Mouse (Mus musculus): ENCODE results near the gene Cadps. TPM values are rescaled to one million over a fixed set of nuclear protein-coding genes. Genes with fewer than 3 reads are reported as not detected.

Gene Cadps
- total and polyA plus RNA-seq, 3 experiments, result 0.09 to 0.16 TPM; not detected in 1

GRCm38 (mm10) chr14:12428021-12428654 is 394.7 kb downstream of the Cadps start:
- Histone ChIP-seq H3K36me3 (ENCODE audit: control insufficient read depth, insufficient read depth, low read length) (no peaks in the 10 kb centered on the region), H3K4me1 (ENCODE audit: control insufficient read depth, insufficient read depth, low read length) (no peaks in the 10 kb centered on the region; the same call in 1 of the 2 replicates), H3K9ac (ENCODE audit: low read depth, low read length) (no peak overlapping the region), H3K4me3 (no peak overlapping the region), H3K27me3 (ENCODE audit: control insufficient read depth, insufficient read depth, low read length) (no peaks in the 10 kb centered on the region), H3K27ac (no peak overlapping the region), H3K79me2 (replicated peaks; ENCODE audit: control insufficient read depth, insufficient read depth, low read length) (no peaks in the 10 kb centered on the region)
- 67% methylated on average over 8 of the region's 8 CpGs for WGBS
- intact Hi-C loops (cut with DNase I), result no loop called here
- no peak for DNase-seq
- TF ChIP-seq EP300 (IDR thresholded peaks at IDR 0.05; ENCODE audit: insufficient read depth, low read depth, low read length), result no peak
- no peak for TF ChIP-seq POLR2A (IDR thresholded peaks at IDR 0.05; ENCODE audit: insufficient read depth, low read depth, low read length)
- TF ChIP-seq CTCF (IDR thresholded peaks at IDR 0.05), result no peak

GRCm38 (mm10) chr14:12425311-12425710 is 397.6 kb downstream of the Cadps start:
- no peak overlapping the region for H3K9ac ChIP-seq (ENCODE audit: low read depth, low read length)
- no peaks in the 10 kb centered on the region for H3K36me3 ChIP-seq (ENCODE audit: control insufficient read depth, insufficient read depth, low read length)
- no peak overlapping the region for H3K27ac ChIP-seq
- H3K4me3 ChIP-seq, result no peak overlapping the region
- intact Hi-C loops (cut with DNase I), result no loop called here
- DNase-seq, result no peak
- H3K27me3 ChIP-seq (ENCODE audit: control insufficient read depth, insufficient read depth, low read length), result no peaks in the 10 kb centered on the region
- WGBS, result 50% methylated on average over 6 of the region's 6 CpGs
- no peaks in the 10 kb centered on the region for H3K79me2 ChIP-seq (replicated peaks; ENCODE audit: control insufficient read depth, insufficient read depth, low read length)
- TF ChIP-seq POLR2A (IDR thresholded peaks at IDR 0.05; ENCODE audit: insufficient read depth, low read depth, low read length) (no peak), CTCF (IDR thresholded peaks at IDR 0.05) (no peak), EP300 (IDR thresholded peaks at IDR 0.05; ENCODE audit: insufficient read depth, low read depth, low read length) (no peak)
- no peaks in the 10 kb centered on the region; the same call in 1 of the 2 replicates for H3K4me1 ChIP-seq (ENCODE audit: control insufficient read depth, insufficient read depth, low read length)

GRCm38 (mm10) chr14:12410276-12410675 is 412.6 kb downstream of the Cadps start:
- Histone ChIP-seq H3K79me2 (replicated peaks; ENCODE audit: control insufficient read depth, insufficient read depth, low read length) (no peaks in the 10 kb centered on the region), H3K27me3 (ENCODE audit: control insufficient read depth, insufficient read depth, low read length) (no peaks in the 10 kb centered on the region), H3K36me3 (ENCODE audit: control insufficient read depth, insufficient read depth, low read length) (no peaks in the 10 kb centered on the region), H3K27ac (no peak overlapping the region), H3K4me1 (ENCODE audit: control insufficient read depth, insufficient read depth, low read length) (no peaks in the 10 kb centered on the region), H3K9ac (ENCODE audit: low read depth, low read length) (no peak overlapping the region), H3K4me3 (no peak overlapping the region)
- 84% methylated on average over 12 of the region's 12 CpGs for WGBS
- TF ChIP-seq CTCF (IDR thresholded peaks at IDR 0.05) (no peak), EP300 (IDR thresholded peaks at IDR 0.05; ENCODE audit: insufficient read depth, low read depth, low read length) (no peak), POLR2A (IDR thresholded peaks at IDR 0.05; ENCODE audit: insufficient read depth, low read depth, low read length) (no peak)
- no peak for DNase-seq
- intact Hi-C loops (cut with DNase I), result no loop called here

GRCm38 (mm10) chr14:12409811-12410210 is 413.1 kb downstream of the Cadps start:
- Histone ChIP-seq H3K79me2 (replicated peaks; ENCODE audit: control insufficient read depth, insufficient read depth, low read length) (no peaks in the 10 kb centered on the region), H3K4me1 (ENCODE audit: control insufficient read depth, insufficient read depth, low read length) (no peaks in the 10 kb centered on the region), H3K36me3 (ENCODE audit: control insufficient read depth, insufficient read depth, low read length) (no peaks in the 10 kb centered on the region), H3K9ac (ENCODE audit: low read depth, low read length) (no peak overlapping the region), H3K27ac (no peak overlapping the region), H3K27me3 (ENCODE audit: control insufficient read depth, insufficient read depth, low read length) (no peaks in the 10 kb centered on the region), H3K4me3 (no peak overlapping the region)
- intact Hi-C loops (cut with DNase I), result no loop called here
- TF ChIP-seq POLR2A (IDR thresholded peaks at IDR 0.05; ENCODE audit: insufficient read depth, low read depth, low read length) (no peak), EP300 (IDR thresholded peaks at IDR 0.05; ENCODE audit: insufficient read depth, low read depth, low read length) (no peak), CTCF (IDR thresholded peaks at IDR 0.05) (no peak)
- no peak for DNase-seq
- WGBS, result 64% methylated on average over 3 of the region's 3 CpGs

GRCm38 (mm10) chr14:12406588-12406987 is 416.3 kb downstream of the Cadps start:
- no peak for TF ChIP-seq CTCF (IDR thresholded peaks at IDR 0.05)
- no peak for TF ChIP-seq POLR2A (IDR thresholded peaks at IDR 0.05; ENCODE audit: insufficient read depth, low read depth, low read length)
- no peak for TF ChIP-seq EP300 (IDR thresholded peaks at IDR 0.05; ENCODE audit: insufficient read depth, low read depth, low read length)
- Histone ChIP-seq H3K9ac (ENCODE audit: low read depth, low read length) (no peak overlapping the region), H3K36me3 (ENCODE audit: control insufficient read depth, insufficient read depth, low read length) (no peaks in the 10 kb centered on the region), H3K27me3 (ENCODE audit: control insufficient read depth, insufficient read depth, low read length) (no peaks in the 10 kb centered on the region), H3K27ac (no peak overlapping the region), H3K79me2 (replicated peaks; ENCODE audit: control insufficient read depth, insufficient read depth, low read length) (no peaks in the 10 kb centered on the region), H3K4me3 (no peak overlapping the region), H3K4me1 (ENCODE audit: control insufficient read depth, insufficient read depth, low read length) (no peaks in the 10 kb centered on the region)
- intact Hi-C loops (cut with DNase I), result no loop called here
- WGBS, result 64% methylated on average over 10 of the region's 10 CpGs
- DNase-seq, result no peak

GRCm38 (mm10) chr14:12405201-12405600 is 417.7 kb downstream of the Cadps start:
- H3K36me3 ChIP-seq (ENCODE audit: control insufficient read depth, insufficient read depth, low read length), result no peaks in the 10 kb centered on the region
- H3K4me3 ChIP-seq, result no peak overlapping the region
- no peaks in the 10 kb centered on the region for H3K79me2 ChIP-seq (replicated peaks; ENCODE audit: control insufficient read depth, insufficient read depth, low read length)
- no peaks in the 10 kb centered on the region for H3K27me3 ChIP-seq (ENCODE audit: control insufficient read depth, insufficient read depth, low read length)
- intact Hi-C loops (cut with DNase I), result no loop called here
- 72% methylated on average over 5 of the region's 5 CpGs for WGBS
- no peaks in the 10 kb centered on the region for H3K4me1 ChIP-seq (ENCODE audit: control insufficient read depth, insufficient read depth, low read length)
- TF ChIP-seq EP300 (IDR thresholded peaks at IDR 0.05; ENCODE audit: insufficient read depth, low read depth, low read length), result no peak
- no peak for TF ChIP-seq CTCF (IDR thresholded peaks at IDR 0.05)
- no peak for TF ChIP-seq POLR2A (IDR thresholded peaks at IDR 0.05; ENCODE audit: insufficient read depth, low read depth, low read length)
- DNase-seq, result no peak
- H3K27ac ChIP-seq, result no peak overlapping the region
- H3K9ac ChIP-seq (ENCODE audit: low read depth, low read length), result no peak overlapping the region

Data from heart, adult 2 months (tissue).